Mouse (Mus musculus): ENCODE results near the gene Hmgcs2. TPM values are rescaled to one million over a fixed set of nuclear protein-coding genes. Genes with fewer than 3 reads are reported as not detected.
A peak's percentile ranks its signal among the peaks of the same experiment; 100 is the strongest.

The Hmgcs2 gene
- polyA plus RNA-seq, 1 experiment from 2014 or later, result 26.9 TPM

GRCm38 (mm10) chr3:98343235-98343634 lies 63.0 kb downstream of the Hmgcs2 start:
- Histone ChIP-seq H3K27me3 (replicated peaks) (no peaks in the 10 kb centered on the region), H3K27ac (no peak overlapping the region), H3K9me3 (replicated peaks) (no peaks in the 10 kb centered on the region), H3K9ac (no peak overlapping the region), H3K4me1 (peaks cover 22% of the 10 kb centered on the region), H3K4me3 (no peak overlapping the region), H3K4me2 (no peak overlapping the region), H3K36me3 (no peaks in the 10 kb centered on the region)
- ATAC-seq, result no peak
- WGBS (ENCODE audit: insufficient replicate concordance), result 68% methylated on average over 3 of the region's 3 CpGs

- H3K4me3 ChIP-seq, result no peak overlapping the region
- WGBS (ENCODE audit: insufficient replicate concordance), result 21% methylated on average over 6 of the region's 6 CpGs
- peaks cover 12% of the 10 kb centered on the region; the same call in 1 of the 2 replicates for H3K4me1 ChIP-seq
- no peak overlapping the region for H3K9ac ChIP-seq
- H3K9me3 ChIP-seq (replicated peaks), result no peaks in the 10 kb centered on the region
- H3K27me3 ChIP-seq (replicated peaks), result no peaks in the 10 kb centered on the region; the same call in 1 of the 2 replicates
- H3K27ac ChIP-seq, result no peak overlapping the region
- no peaks in the 10 kb centered on the region for H3K36me3 ChIP-seq
- no peak for ATAC-seq
- 0 out of 2 replicates have a peak overlapping the region, but pooled peaks have one; percentile 20 for H3K4me2 ChIP-seq
Observed at GRCm38 (mm10) chr3:98348106-98348505, 67.9 kb downstream of the Hmgcs2 start.

GRCm38 (mm10) chr3:98348705-98349104 lies 68.5 kb downstream of the Hmgcs2 start:
- Histone ChIP-seq H3K36me3 (no peaks in the 10 kb centered on the region), H3K4me1 (peaks cover 12% of the 10 kb centered on the region; the same call in 1 of the 2 replicates), H3K27ac (no peak overlapping the region), H3K4me3 (no peak overlapping the region), H3K4me2 (peak overlapping the region; percentile 20; the same call in 1 of the 2 replicates), H3K27me3 (replicated peaks) (no peaks in the 10 kb centered on the region; the same call in 1 of the 2 replicates), H3K9ac (no peak overlapping the region), H3K9me3 (replicated peaks) (no peaks in the 10 kb centered on the region)
- 20% methylated on average over 4 of the region's 8 CpGs for WGBS (ENCODE audit: insufficient replicate concordance)
- peak; percentile 59 for ATAC-seq

GRCm38 (mm10) chr3:98353892-98354291 lies 73.7 kb downstream of the Hmgcs2 start:
- no peaks in the 10 kb centered on the region for H3K4me1 ChIP-seq
- no peak for ATAC-seq
- no peaks in the 10 kb centered on the region for H3K36me3 ChIP-seq
- no peak overlapping the region for H3K27ac ChIP-seq
- H3K4me3 ChIP-seq, result no peak overlapping the region
- no peaks in the 10 kb centered on the region for H3K9me3 ChIP-seq (replicated peaks)
- H3K9ac ChIP-seq, result no peak overlapping the region
- no peaks in the 10 kb centered on the region; the same call in 1 of the 2 replicates for H3K27me3 ChIP-seq (replicated peaks)
- no peak overlapping the region for H3K4me2 ChIP-seq
- WGBS (ENCODE audit: insufficient replicate concordance), result 27% methylated on average over 7 of the region's 7 CpGs

- Histone ChIP-seq H3K27ac (no peak overlapping the region), H3K9me3 (replicated peaks) (no peaks in the 10 kb centered on the region), H3K4me3 (no peak overlapping the region), H3K27me3 (replicated peaks) (no peaks in the 10 kb centered on the region; the same call in 1 of the 2 replicates), H3K9ac (no peak overlapping the region), H3K4me1 (no peaks in the 10 kb centered on the region), H3K36me3 (no peaks in the 10 kb centered on the region), H3K4me2 (no peak overlapping the region)
- WGBS (ENCODE audit: insufficient replicate concordance), result 71% methylated on average over 10 of the region's 10 CpGs
- ATAC-seq, result no peak
Observed at GRCm38 (mm10) chr3:98355344-98356025, 75.2 kb downstream of the Hmgcs2 start.

GRCm38 (mm10) chr3:98356026-98356365 lies 75.8 kb downstream of the Hmgcs2 start:
- Histone ChIP-seq H3K4me2 (no peak overlapping the region), H3K36me3 (no peaks in the 10 kb centered on the region), H3K4me3 (no peak overlapping the region), H3K27ac (no peak overlapping the region), H3K27me3 (replicated peaks) (no peaks in the 10 kb centered on the region; the same call in 1 of the 2 replicates), H3K9ac (no peak overlapping the region), H3K9me3 (replicated peaks) (no peaks in the 10 kb centered on the region), H3K4me1 (no peaks in the 10 kb centered on the region)
- WGBS (ENCODE audit: insufficient replicate concordance), result 77% methylated on average over 6 of the region's 6 CpGs
- ATAC-seq, result no peak

- Histone ChIP-seq H3K27ac (no peak overlapping the region), H3K4me1 (no peaks in the 10 kb centered on the region), H3K9ac (no peak overlapping the region), H3K36me3 (no peaks in the 10 kb centered on the region), H3K4me3 (no peak overlapping the region), H3K27me3 (replicated peaks) (no peaks in the 10 kb centered on the region), H3K9me3 (replicated peaks) (no peaks in the 10 kb centered on the region), H3K4me2 (no peak overlapping the region)
- WGBS (ENCODE audit: insufficient replicate concordance), result 40% methylated on average over 3 of the region's 3 CpGs
- ATAC-seq, result no peak
Observed at GRCm38 (mm10) chr3:98356632-98357370, 76.6 kb downstream of the Hmgcs2 start.

Other genes with a start within 250 kb of the Hmgcs2 start
- not detected in 2 replicates for gene Adam30, start 119.8 kb upstream of the Hmgcs2 start, polyA plus RNA-seq (2016; fragmentation: Nextera tagmentation; extraction: Ambion mirVana)
- gene Reg4, start 58.3 kb upstream of the Hmgcs2 start, polyA plus RNA-seq (2016; fragmentation: Nextera tagmentation; extraction: Ambion mirVana), result not detected in 2 replicates
- 348 and 381 TPM in 2 replicates for gene Phgdh, start 59.6 kb downstream of the Hmgcs2 start, polyA plus RNA-seq (2016; fragmentation: Nextera tagmentation; extraction: Ambion mirVana)
- gene Zfp697, start 102.0 kb downstream of the Hmgcs2 start, polyA plus RNA-seq (2016; fragmentation: Nextera tagmentation; extraction: Ambion mirVana), result 3.9 TPM in 2 replicates
- gene Gm4450, start 176.7 kb downstream of the Hmgcs2 start, polyA plus RNA-seq (2016; fragmentation: Nextera tagmentation; extraction: Ambion mirVana), result not detected in 2 replicates
- gene Hsd3b4, start 230.1 kb downstream of the Hmgcs2 start, polyA plus RNA-seq (2016; fragmentation: Nextera tagmentation; extraction: Ambion mirVana), result 0.08 TPM in 2 replicates

Data from liver, embryonic 12.5 days (tissue).